Mouse (Mus musculus) adrenal gland, adult 8-10 months (tissue): ENCODE measurements around the gene Minos1. TPM values are rescaled to one million over a fixed set of nuclear protein-coding genes. Genes with fewer than 3 reads are reported as not detected.

ENCODE experiments used
- DNase-seq: peaks from one replicate; pipeline ENCODE4 v3.0.0; 2022
- total RNA-seq, 4 experiments: library from RNA; stranded (reverse); gene quantifications; 2 replicates each; pipeline ENCODE4 v1.2.4; 2022

The Minos1 gene
- total RNA-seq, 4 experiments from 2014 or later: 273 to 460 (median 363) TPM

- peak; percentile 42 for DNase-seq
These were observed 38.3 kb downstream of the Minos1 start, which contains the start of gene Nbl1 for GRCm38 (mm10) chr4:139092356-139093195. Nbl1 (minus strand) TSS chr4:139092993.

GRCm38 (mm10) chr4:139091478-139092355 is 39.2 kb downstream of the Minos1 start:
- DNase-seq: no peak

GRCm38 (mm10) chr4:139091066-139091465 is 39.8 kb downstream of the Minos1 start:
- no peak for DNase-seq

GRCm38 (mm10) chr4:139090303-139090940 is 40.5 kb downstream of the Minos1 start:
- no peak for DNase-seq

- DNase-seq: no peak
These were observed 41.8 kb downstream of the Minos1 start for GRCm38 (mm10) chr4:139088982-139089671.

GRCm38 (mm10) chr4:139086984-139087383 is 43.9 kb downstream of the Minos1 start:
- DNase-seq: no peak

- DNase-seq: peak; percentile 66
These were observed 44.9 kb downstream of the Minos1 start for GRCm38 (mm10) chr4:139086037-139086436.

- DNase-seq: no peak
These were observed 45.6 kb downstream of the Minos1 start for GRCm38 (mm10) chr4:139085337-139085736.

- DNase-seq: no peak
These were observed 47.9 kb downstream of the Minos1 start for GRCm38 (mm10) chr4:139082790-139083564.

- DNase-seq: peak; percentile 44
These were observed 49.5 kb downstream of the Minos1 start for GRCm38 (mm10) chr4:139081270-139081931.

- no peak for DNase-seq
These were observed 50.7 kb downstream of the Minos1 start for GRCm38 (mm10) chr4:139080259-139080658.

GRCm38 (mm10) chr4:139079439-139079838 is 51.5 kb downstream of the Minos1 start:
- no peak for DNase-seq

- no peak for DNase-seq
These were observed 52.2 kb downstream of the Minos1 start for GRCm38 (mm10) chr4:139078726-139079125.

GRCm38 (mm10) chr4:139078313-139078712 is 52.6 kb downstream of the Minos1 start:
- no peak for DNase-seq

- DNase-seq: no peak
These were observed 55.0 kb downstream of the Minos1 start for GRCm38 (mm10) chr4:139075915-139076314.

- DNase-seq: no peak
These were observed 55.7 kb downstream of the Minos1 start, which contains the start of gene Htr6 for GRCm38 (mm10) chr4:139075041-139075711. Htr6 (minus strand) TSS chr4:139075570.

GRCm38 (mm10) chr4:139074060-139074459 is 56.9 kb downstream of the Minos1 start:
- DNase-seq: no peak

- no peak for DNase-seq
These were observed 62.6 kb downstream of the Minos1 start for GRCm38 (mm10) chr4:139068287-139068686.

- DNase-seq: no peak
These were observed 66.1 kb downstream of the Minos1 start for GRCm38 (mm10) chr4:139064831-139065230.

- no peak for DNase-seq
These were observed 71.3 kb downstream of the Minos1 start for GRCm38 (mm10) chr4:139059569-139059968.
